Mouse (Mus musculus): Measurements from ENCODE around the gene Gnai2.
"Not testable (repeated sequence)": the region's sequence is repeated elsewhere in the genome, so short reads cannot be mapped to it uniquely, and the experiment has no call there.

Gnai2 gene

DNA sequence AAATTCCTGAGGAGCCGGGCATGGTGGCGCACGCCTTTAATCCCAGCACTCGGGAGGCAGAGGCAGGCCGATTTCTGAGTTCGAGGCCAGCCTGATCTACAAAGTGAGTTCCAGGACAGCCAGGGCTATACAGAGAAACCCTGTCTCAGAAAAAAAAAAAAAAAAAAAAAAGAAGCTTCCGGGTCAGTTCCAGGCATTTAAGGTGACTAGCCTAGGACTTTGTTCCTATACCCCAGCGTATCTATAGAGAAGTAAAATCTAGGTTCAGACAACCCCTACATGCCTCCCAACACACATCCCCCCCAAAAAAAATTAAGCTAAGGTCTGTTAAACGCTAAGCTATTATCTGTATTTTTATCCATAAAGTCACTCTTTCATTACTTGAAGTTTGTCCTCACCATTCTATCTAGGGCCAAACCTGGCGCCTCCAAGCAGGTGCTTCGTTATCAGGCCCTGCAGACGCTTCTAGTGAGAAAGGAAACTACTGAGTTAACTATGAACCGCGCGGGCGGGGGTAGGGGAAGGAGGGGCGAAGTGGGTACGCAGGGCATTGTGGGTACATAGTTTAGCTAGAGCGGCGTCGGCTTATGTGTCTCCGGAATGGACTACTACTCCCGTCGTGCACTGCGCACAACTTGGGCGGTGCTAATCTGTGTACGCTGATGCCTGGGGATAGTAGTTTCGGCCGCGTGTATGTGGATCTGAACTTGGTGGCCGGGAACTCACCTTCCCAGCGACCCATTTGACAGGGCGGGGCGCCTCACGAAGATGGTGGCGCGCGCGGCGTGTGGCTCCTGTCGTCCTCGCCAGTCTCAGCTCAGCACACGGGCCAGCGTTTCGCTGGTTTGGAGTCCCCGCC is 48.0 kb downstream of the Gnai2 start, which contains the start of gene Ifrd2:
Gene Ifrd2, plus strand, starts transcription at position 669 of the 859 bp plus-strand sequence.
- DNase-seq (ENCODE audit: low spot score) = peak; percentile 100

DNA sequence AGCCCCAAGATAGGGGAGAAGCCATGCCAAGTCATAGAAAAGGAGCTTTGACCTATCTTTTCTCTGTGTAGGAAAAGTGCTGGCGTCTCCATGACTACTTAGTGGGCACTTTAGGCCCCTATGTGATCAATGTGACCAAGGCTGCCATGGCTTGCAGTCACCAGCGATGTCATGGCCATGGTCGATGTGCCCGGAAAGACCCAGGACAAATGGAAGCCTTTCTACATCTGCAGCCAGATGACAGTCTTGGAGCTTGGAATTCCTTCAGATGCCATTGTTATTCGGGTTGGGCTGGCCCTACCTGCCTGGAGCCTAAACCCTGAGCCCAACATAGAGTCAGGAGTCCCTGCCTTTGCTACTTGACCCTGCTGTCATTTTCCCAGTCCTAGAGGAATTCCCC is 48.7 kb downstream of the Gnai2 start:
- DNase-seq (ENCODE audit: low spot score) = no peak

DNA sequence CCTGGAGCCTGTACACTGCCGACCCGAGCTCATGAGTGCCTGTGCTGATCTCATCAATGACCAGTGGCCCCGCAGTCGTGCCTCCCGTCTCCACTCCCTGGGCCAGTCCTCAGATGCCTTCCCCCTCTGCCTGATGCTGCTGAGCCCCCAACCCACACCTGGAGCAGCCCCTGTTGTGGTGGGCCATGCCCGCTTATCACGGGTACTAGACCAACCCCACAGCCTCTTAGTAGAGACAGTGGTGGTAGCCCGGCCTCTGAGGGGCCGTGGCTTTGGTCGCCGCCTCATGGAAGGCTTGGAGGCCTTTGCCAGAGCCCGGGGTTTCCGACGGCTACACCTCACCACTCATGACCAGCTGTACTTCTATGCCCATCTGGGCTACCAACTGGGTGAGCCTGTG is 52.0 kb downstream of the Gnai2 start:
- no peak for DNase-seq (ENCODE audit: low spot score)

DNA sequence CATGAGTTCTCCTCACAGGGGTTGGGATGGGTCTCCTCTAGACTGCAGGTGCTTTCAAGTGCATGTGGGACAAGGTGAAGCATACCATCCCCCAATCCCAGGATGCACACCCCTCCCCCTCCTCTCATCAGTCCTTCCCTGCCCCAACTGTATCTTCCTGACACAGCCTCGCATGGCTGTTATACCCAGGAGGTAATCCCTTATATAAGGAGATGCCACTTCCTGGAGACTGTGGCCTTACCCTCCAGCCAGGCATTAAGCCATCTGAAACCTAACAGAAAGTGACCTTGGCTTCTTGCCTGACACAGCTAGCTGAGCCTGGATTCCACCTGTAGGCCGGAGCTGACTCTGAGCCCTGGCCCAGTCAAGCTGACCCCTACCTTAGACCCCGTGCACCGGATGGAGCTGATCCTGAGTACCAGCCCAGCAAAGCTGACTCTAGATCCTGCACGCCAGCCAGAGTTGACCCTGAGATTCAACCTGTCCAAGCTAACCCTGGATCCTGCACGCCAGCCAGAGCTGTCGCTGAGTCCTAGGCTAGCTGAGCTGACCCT is 52.6 kb downstream of the Gnai2 start:
- no peak for DNase-seq (ENCODE audit: low spot score)

DNA sequence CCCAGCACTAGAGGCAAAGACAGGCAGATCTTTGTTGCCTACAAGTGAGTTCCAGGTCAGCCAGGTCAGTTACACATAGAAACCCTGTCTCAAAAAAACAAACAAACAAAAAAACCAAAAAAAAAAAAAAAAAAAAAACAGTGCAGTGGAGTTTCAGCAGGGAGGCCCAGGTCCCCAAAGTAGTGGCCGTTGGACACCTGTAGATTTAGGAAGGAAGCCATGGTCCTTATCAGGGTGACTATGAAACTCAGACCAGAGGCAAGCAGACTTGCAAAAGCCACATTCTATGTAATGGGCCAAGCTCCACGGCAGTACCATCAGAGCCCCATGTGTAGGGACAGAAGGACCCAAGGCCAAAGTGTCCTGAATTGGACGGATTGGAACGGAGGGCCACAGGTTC is 53.6 kb downstream of the Gnai2 start:
- no peak for DNase-seq (ENCODE audit: low spot score)

DNA sequence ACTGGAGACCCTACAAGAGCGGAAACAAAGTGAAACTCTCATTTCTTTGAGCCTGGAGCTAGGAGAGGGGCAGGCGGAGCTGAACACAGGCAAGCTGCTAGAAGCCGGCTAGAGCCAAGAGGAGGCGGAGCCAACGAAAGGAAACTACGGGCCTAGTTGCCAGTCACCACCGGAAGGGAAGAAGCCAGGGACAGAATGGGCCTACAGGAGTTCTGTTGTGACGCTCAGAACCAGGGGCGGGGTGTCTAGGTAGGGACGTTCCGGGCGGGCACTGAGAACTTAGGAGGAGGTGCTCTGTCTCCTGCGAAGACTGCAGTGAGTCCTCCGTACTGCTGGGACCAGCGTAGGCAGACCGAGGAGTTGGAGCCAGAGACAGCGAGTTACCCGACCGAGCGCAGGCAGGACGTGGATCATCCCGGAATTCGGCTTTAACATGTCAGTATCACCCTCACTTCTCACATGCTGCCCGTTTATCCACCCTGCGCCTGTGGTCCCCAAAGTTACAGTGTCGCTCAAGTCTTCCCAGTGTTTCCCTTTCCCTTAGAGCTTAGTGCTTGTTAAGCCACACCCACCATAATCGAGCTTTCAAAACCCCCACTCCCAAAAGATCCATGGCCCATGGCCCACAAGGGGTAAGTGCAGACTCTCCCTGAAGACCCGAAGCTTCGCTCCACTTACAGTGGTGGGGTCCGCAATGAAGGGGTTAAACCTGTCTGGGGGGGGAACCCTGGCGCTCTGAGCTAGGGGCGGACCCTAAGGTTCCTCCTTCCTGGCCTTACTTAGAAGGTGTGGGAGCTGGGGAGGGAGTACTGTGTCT is 54.5 kb downstream of the Gnai2 start, which contains the start of gene Hyal3:
Gene Hyal3, plus strand, starts transcription at position 318 of the 817 bp plus-strand sequence.
- DNase-seq (ENCODE audit: low spot score) = peak; percentile 92

DNA sequence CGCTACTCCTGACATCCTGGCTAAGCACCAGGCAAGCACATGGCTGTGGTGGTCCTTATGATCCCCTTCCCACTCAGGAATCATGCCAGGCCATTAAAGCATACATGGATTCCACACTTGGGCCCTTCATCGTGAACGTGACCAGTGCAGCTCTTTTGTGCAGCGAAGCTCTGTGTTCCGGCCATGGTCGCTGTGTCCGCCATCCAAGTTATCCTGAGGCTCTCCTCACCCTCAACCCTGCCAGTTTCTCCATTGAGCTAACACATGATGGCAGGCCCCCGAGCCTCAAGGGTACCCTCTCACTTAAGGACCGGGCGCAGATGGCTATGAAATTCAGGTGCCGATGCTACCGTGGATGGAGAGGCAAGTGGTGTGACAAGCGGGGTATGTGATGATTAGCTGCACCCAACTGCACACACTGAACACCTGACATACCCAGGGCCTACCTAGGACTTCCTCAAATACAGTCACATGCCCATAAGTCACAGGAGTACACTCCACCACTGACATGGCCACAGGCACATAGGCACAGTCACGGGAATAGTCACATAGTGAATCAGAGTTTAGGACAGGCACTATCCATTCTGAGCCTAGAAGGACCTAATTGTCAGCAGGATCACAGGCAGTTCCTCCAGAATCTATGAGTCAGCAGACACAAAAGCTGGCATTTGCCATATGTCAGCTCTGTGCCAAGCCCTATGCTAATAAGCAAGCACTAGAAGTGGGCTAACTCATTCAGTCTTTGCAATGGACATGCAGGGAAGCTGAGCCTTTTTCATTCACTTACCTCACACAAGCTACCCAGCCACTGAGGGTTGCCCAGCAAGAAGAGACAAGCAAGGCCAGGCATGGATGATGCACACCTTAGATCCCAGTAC is 55.9 kb downstream of the Gnai2 start:
- no peak for DNase-seq (ENCODE audit: low spot score)

DNA sequence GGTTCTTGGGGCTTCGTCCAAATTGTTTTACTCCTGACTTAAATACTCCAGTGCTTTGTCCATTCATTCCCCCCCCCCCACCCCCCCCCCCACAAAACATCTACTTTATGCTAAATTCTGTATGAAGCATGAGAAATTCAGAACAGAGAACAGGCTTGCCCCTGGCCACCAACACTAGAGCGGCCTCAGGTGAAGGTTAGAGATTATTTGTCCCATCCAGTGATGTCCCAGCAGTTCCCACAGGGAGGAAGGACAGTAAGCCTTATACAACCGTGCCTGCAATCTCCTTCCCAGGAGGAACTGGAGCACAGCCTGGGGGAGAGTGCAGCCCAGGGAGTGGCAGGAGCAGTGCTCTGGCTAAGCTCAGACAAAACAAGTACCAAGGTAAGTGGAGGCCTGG is 56.6 kb downstream of the Gnai2 start, which contains the start of gene Naa80:
Gene Naa80, plus strand, starts transcription at position 301 of the 400 bp plus-strand sequence.
- DNase-seq (ENCODE audit: low spot score) = no peak

DNA sequence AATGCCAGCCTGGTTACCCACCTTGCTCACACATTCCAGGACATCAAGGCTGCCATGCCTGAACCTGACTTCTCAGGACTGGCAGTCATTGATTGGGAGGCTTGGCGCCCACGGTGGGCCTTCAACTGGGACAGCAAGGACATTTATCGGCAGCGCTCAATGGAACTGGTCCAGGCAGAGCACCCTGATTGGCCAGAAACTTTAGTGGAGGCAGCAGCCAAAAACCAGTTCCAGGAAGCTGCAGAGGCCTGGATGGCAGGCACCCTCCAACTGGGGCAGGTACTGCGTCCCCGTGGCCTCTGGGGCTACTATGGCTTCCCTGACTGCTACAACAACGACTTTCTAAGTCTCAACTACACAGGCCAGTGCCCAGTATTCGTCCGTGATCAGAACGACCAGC is 57.3 kb downstream of the Gnai2 start:
- no peak for DNase-seq (ENCODE audit: low spot score)

DNA sequence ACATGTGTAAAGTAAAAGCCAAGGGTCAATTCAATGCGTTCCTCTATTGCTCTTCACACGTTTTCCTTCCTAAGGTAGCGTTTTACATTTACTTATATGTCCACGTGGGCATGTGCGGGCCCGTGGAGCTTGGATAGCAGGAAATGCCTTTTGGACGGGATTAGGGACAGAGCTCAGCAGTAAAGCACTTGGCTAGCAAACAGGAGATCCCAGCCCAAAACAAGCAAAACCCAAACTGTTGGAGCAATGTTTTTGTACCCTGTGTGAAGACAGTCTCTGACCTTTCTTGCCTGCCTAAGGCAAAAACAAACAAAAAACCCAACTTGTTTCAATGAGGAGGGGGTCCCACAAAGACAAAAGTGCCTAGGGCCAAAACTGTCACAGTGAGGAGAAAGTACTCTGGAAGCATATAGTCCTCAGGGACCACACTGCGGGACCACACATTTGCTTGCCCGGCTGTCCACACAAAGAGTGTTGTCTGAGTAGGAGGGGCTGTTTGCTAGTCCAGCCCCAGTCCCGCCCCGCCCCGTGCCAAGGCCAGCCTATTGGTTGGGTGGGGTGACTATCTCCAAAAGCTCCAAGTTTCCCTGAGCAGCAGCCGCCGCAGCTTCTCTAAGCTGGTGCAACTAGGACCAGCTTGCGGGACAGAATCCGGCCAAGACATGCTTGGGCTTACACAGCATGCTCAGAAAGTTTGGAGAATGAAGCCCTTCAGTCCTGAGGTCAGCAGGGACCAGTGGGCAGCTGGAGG is 58.6 kb downstream of the Gnai2 start, which contains the start of gene Hyal1:
Gene Hyal1, plus strand, starts transcription at position 571 of the 751 bp plus-strand sequence.
- DNase-seq (ENCODE audit: low spot score) = peak; percentile 92

DNA sequence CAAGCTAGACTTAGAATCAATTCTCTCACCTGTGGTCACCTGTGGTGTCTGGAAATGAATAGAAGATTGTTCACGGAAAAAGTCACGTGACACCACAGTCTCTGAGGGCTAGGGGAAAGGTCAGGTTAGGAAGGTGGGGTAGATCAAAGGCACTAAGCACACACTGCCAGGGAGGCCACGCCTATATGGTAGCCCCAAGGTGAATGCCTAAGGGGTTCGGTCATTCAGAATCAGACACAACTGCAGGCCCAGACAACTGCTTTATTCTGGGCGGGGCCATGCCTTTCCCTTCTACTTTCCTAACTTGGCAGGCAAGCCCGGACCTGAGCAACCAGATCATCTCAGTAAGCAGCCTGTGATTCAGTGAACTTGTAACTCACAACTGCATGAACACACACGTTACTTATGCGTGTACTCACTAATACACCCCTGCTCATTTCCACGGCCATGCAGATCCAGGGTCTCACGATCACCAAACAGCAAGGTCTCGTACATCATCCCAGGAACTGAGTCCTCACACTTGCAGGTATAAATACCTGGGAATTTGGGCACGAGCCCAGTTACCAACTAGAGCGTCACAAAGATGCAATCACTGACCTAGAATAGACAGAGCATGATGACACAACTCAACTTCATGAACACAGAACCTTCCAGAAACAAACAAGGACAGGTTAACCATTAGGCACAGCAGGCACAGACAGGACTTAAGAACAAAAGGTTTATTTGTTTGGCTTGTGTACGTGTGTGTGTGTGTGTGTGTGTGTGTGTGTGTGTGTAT is 59.4 kb downstream of the Gnai2 start:
- peak; percentile 28 for DNase-seq (ENCODE audit: low spot score)

DNA sequence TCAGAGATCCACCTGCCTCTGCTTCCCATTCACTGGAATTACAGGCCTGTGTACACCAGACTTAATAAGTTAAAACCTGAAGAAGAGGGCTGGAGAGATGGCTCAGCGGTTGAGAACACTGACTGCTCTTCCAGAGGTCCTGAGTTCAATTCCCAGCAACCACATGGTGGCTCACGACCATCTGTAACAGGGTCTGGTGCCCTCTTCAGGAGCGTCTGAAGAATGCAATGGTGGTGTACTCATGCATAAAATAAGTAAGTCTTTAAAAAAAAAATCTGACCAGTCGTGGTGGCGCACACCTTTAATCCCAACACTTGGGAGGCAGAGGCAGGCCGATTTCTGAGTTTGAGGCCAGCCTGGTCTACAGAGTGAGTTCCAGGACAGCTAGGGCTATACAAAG is 61.4 kb downstream of the Gnai2 start:
- not testable (repeated sequence) for DNase-seq (ENCODE audit: low spot score)

DNA sequence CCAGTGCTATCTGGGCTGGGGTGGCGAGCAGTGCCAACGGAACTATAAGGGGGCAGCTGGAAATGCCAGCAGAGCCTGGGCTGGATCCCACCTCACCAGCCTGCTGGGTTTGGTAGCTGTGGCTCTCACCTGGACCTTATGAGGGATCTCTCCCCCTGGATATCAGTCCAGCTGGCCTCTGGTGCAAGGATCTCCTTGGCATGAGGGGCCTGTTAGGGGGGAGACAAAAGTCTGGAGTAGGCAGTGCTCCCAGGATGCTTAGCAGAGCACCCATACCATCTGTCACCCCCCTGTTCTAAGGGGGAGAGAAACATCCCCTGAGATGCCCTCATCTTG is 62.9 kb downstream of the Gnai2 start:
- no peak for DNase-seq (ENCODE audit: low spot score)

DNA sequence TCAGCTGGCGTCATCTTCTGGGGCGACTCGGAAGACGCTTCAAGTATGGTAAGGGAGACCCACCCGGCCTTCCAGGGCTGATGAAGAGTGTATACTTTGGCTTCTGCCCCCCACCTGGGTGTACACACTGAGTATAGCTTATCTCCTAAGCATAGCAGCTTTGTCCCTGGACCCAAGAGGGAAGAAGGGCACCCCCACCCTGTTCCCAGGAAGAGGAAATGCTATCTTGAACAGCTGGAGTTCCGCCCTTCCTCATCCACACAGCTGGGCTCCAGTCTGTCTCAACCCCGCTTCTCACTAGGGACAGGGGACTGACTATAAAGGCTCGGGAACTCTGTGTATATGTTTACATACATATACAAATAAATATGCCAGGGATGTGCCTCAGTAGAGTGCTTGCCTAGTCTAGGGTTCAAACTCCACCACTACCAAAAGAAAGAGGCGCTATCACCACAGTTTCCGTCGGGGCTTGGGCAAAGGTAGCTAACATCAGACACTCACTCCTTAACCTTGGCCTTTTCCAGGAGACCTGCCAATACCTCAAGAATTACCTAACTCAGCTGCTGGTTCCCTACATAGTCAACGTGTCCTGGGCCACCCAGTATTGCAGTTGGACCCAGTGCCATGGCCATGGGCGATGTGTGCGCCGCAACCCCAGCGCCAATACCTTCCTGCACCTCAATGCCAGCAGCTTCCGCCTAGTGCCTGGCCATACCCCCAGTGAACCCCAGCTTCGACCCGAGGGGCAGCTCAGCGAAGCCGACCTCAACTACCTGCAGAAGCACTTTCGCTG is 63.4 kb downstream of the Gnai2 start:
- DNase-seq (ENCODE audit: low spot score) = no peak

DNA sequence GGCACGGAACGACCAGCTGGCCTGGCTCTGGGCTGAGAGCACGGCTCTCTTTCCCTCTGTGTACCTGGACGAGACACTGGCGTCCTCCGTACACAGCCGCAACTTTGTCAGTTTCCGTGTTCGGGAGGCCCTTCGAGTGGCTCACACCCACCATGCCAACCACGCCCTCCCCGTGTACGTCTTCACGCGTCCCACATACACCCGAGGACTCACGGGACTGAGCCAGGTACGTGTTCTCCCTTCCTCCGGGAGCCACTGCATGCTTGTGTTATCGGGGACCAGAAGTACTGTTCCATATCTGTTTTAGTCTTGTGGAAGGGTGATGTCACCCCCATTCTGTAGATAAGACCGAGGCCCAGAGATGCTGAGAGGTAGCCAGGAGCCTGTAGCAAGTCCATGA is 64.3 kb downstream of the Gnai2 start:
- no peak for DNase-seq (ENCODE audit: low spot score)

DNA sequence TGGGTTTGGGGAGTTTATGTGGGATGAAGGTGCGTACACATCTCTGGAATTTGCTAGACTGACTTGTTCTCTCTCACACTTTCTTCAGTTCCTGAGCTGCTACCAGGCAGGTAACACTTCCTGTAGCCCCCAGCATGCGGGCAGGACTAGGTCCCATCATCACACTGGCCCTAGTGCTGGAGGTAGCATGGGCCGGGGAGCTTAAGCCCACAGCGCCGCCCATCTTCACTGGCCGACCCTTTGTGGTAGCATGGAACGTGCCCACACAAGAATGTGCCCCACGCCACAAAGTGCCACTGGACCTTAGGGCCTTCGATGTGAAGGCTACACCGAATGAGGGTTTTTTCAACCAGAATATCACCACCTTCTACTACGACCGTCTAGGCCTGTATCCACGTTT is 65.2 kb downstream of the Gnai2 start:
- DNase-seq (ENCODE audit: low spot score) = no peak

DNA sequence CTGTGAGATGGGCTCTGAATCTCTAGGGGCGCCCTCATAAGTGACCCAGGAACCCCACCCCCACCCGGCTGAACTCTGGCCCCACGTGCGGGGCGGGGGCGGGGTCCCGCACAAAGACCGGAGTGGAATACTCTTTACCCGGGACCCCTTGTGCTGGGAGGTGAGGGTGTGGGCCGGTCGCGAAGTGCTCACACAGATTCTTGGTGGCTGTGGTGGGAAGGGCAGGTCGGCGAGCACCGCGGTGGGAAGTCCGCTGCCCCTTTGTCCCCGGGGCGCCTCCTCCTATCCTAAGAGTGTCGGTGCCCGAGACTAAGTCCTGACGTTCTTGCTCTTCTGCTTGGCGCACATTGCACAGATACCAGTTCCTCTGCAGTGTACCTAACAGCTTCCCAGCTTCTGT is 65.9 kb downstream of the Gnai2 start:
- DNase-seq (ENCODE audit: low spot score) = no peak

DNA sequence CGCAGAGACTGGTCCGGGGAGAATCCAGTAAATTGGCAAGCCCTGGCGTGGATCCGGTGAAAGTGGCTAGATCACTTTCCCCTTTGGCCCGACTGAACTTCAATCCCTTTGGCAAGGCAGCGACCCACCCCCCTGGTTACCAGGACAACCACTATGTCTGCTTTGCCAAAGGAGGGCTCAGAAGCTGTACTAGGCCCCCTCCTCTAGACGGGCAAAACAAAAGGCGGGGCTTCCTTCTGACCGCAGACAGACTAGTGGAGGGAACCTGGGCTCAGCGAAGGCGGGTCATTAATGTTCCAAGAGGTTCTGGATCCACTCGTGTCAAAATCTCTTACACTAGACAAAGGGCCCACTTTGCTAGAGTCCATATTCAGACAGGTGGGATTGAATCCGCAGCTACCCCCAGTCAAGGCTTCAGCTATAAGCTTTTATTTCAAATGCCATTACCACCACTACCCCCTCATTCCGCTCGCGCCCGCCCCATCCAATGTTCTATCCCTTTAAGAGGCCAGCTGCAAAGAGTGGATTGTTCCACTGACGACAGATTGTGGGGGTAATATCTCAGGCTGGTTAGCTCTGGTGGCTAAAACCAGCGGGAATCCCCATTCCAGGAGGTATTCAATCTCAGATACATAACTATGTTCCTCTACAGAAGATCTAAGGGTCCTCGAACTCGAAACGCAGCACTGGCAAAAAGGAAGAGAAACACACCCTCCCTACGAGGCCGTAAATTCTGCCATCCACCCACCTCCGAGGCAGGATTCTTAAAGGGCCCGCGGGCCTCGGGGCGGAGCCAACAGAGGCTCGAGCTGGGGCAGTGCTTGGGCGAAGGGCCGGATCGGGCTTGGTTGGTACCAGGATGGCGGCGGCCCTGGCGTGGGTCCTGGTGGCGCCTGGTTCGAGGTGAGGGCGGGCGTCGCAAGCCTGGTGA is 66.6 kb downstream of the Gnai2 start:
- peak; percentile 93 for DNase-seq (ENCODE audit: low spot score)
